15 mouse cellular contexts compared by ENCODE assay signal in the genomic region with DNA sequence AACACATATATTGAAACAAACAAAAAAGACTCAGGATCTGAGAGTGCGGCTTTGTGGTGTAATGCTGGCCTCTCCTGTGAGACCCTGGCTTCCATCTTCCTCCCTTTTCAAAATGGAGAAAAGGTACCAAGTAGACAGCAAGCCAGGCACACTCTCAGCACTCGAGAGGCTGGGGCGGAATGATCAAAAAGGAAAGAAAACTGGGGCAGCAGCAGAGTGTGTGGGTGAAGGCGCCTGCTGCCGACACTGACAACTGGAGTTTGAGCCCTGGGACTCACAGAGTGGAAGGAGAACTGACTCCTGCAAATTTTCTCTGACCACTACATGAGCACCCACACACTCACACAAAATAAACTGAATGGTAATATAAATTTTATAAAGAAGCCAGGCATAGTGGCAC.
"Had no signal": no experiment of that assay in that cellular context is flagged by ENCODE, and none has a peak within 500 bp of the region (broad histone marks: within the 10 kb centered on the region; RNA-seq: fewer than 3 reads in every experiment).

No protein-coding gene starts in this region.

- H3K27ac ChIP-seq: midbrain, embryonic 10.5 days; midbrain, embryonic 12.5 days; neural tube, embryonic 13.5 days; neural tube, embryonic 15.5 days had no signal

- DNase-seq: lung, adult 18-20 months; lung, embryonic 14.5 days; lung, postnatal 10 days; lung, postnatal 4 days; midbrain, embryonic 14.5 days; retina, postnatal 1 day; spleen, adult 18-20 months; thymus, adult 18-20 months; thymus, postnatal 14 days; thymus, postnatal 36 days had no signal

- H3K4me1 ChIP-seq: midbrain, embryonic 12.5 days; neural tube, embryonic 13.5 days; neural tube, embryonic 15.5 days had no signal

- H3K4me3 ChIP-seq: midbrain, embryonic 10.5 days; midbrain, embryonic 12.5 days; myocyte; neural tube, embryonic 13.5 days; neural tube, embryonic 15.5 days had no signal
